Mouse (Mus musculus) heart, postnatal 0 days (tissue): ENCODE results near the gene Hist2h3c1. TPM values are rescaled to one million over a fixed set of nuclear protein-coding genes. Genes with fewer than 3 reads are reported as not detected.
A peak's percentile ranks its signal among the peaks of the same experiment; 100 is the strongest.
"Not testable (repeated sequence)": the region's sequence is repeated elsewhere in the genome, so short reads cannot be mapped to it uniquely, and the experiment has no call there.

Experiments used
- ATAC-seq: fragments of 200-750 bp; cut with Nextera tagmentation; 2 replicates; pipeline ENCODE4 v1.8.0; 2017; ENCODE audit warnings: low read depth, moderate number of reproducible peaks, moderate library complexity; ENCODE audit not compliant: insufficient read depth
- DNase-seq: peaks from one replicate; pipeline ENCODE4 v3.0.0-alpha.2; 2016; ENCODE audit warnings: low spot score
- H3K27ac ChIP-seq: fragments of 300-500 bp; sonication (generic); 2 replicates; pipeline ENCODE4 v1.5.1; 2014; ENCODE audit warnings: low read depth, mild to moderate bottlenecking
- H3K27me3 ChIP-seq: fragments of 300-500 bp; sonication (generic); 2 replicates; pipeline ENCODE4 v1.6.1; 2014; ENCODE audit warnings: low read length, mixed read lengths; ENCODE audit not compliant: control insufficient read depth, insufficient read depth
- H3K36me3 ChIP-seq: fragments of 300-500 bp; sonication (generic); replicated peaks from 2 replicates; pipeline ENCODE4 v1.6.1; 2014; ENCODE audit warnings: low read length, mixed read lengths; ENCODE audit not compliant: control insufficient read depth, insufficient read depth
- H3K4me1 ChIP-seq: fragments of 300-500 bp; sonication (generic); 2 replicates; pipeline ENCODE4 v1.6.1; 2014; ENCODE audit warnings: antibody characterized with exemption; ENCODE audit not compliant: control insufficient read depth, insufficient read depth
- H3K4me2 ChIP-seq: fragments of 300-500 bp; sonication (generic); 2 replicates; pipeline ENCODE4 v1.6.1; 2014; ENCODE audit warnings: low read depth, mild to moderate bottlenecking, low read length, moderate library complexity
- H3K4me3 ChIP-seq: fragments of 300-500 bp; sonication (generic); 2 replicates; pipeline ENCODE4 v1.5.1; 2014; ENCODE audit warnings: low read depth, low read length
- H3K9ac ChIP-seq: fragments of 300-500 bp; sonication (generic); replicated peaks from 2 replicates; pipeline ENCODE4 v1.6.1; 2014; ENCODE audit warnings: low read depth, low read length, mixed read lengths
- H3K9me3 ChIP-seq: fragments of 300-500 bp; sonication (generic); replicated peaks from 2 replicates; pipeline ENCODE4 v1.6.1; 2016; ENCODE audit warnings: low read length; ENCODE audit not compliant: control insufficient read depth
- CTCF ChIP-seq: IDR thresholded peaks from 2 replicates; pipeline ENCODE4 v1.5.1; 2016; ENCODE audit warnings: antibody characterized with exemption, control low read depth, low read depth
- EP300 ChIP-seq: IDR thresholded peaks from 2 replicates; pipeline ENCODE4 v1.6.1; 2016; ENCODE audit warnings: antibody characterized with exemption, low read depth
- WGBS: fragments of 180-500 bp; shearing (Covaris S2); extraction: QIAGEN DNeasy Blood & Tissue Kit; methylation state at CpG from one replicate; pipeline ENCODE4 v1.1.7; 2014; 5-methylcytosine and 5-hydroxymethylcytosine counted together
- polyA plus RNA-seq: library from polyadenylated mRNA; unstranded; fragments of >200 nt; fragmentation: Nextera tagmentation; extraction: Ambion mirVana; gene quantifications from 2 replicates; pipeline ENCODE4 v1.2.1, GENCODE M21; 2015
- total RNA-seq: library from RNA; depleted of rRNA; stranded (reverse); fragments of >200 nt; gene quantifications from 2 replicates; pipeline ENCODE4 v1.2.3, GENCODE M21; 2014; ENCODE audit warnings: low replicate concordance; rRNA removed

Gene Hist2h3c1
- total RNA-seq (not detected in 2 replicates), polyA plus RNA-seq (0.19 and 0.41 TPM in 2 replicates)

GRCm38 (mm10) chr3:96246427-96246856, at the start of gene Hist2h3c1:
Hist2h3c1 (plus strand) TSS chr3:96246685.
- WGBS: 0% methylated on average over 12 of the region's 47 CpGs
- not testable (repeated sequence) for H3K9me3 ChIP-seq, DNase-seq, H3K36me3 ChIP-seq, H3K27me3 ChIP-seq
- H3K4me3 ChIP-seq: peak within 1 kb of the TSS; percentile 44
- H3K4me2 ChIP-seq: peak within 1 kb of the TSS; percentile 59
- ATAC-seq: peak; percentile 91
- H3K9ac ChIP-seq: peak within 1 kb of the TSS; percentile 64
- peaks cover 38% of the 10 kb centered on the region for H3K4me1 ChIP-seq
- H3K27ac ChIP-seq: peak within 1 kb of the TSS; percentile 84

GRCm38 (mm10) chr3:96197129-96197749, 49.2 kb upstream of the Hist2h3c1 start:
- Histone ChIP-seq H3K27me3 (no peaks in the 10 kb centered on the region), H3K9me3 (no peaks in the 10 kb centered on the region), H3K27ac (peak overlapping the region; percentile 79), H3K4me1 (peaks cover 13% of the 10 kb centered on the region), H3K36me3 (peaks cover 12% of the 10 kb centered on the region; the same call in 1 of the 2 replicates), H3K9ac (peak overlapping the region; percentile 45), H3K4me2 (peak overlapping the region; percentile 65), H3K4me3 (peak overlapping the region; percentile 48)
- ATAC-seq (peak; percentile 91), DNase-seq (peak; percentile 92)
- under 1% methylated on average over 50 of the region's 50 CpGs for WGBS
- no peak for TF ChIP-seq CTCF

- ATAC-seq (no peak), DNase-seq (no peak)
- Histone ChIP-seq H3K27ac (no peak overlapping the region; the same call in 1 of the 2 replicates), H3K4me1 (peaks cover 13% of the 10 kb centered on the region), H3K4me2 (peak overlapping the region; percentile 65), H3K9me3 (no peaks in the 10 kb centered on the region), H3K36me3 (peaks cover 9% of the 10 kb centered on the region; the same call in 1 of the 2 replicates), H3K9ac (no peak overlapping the region), H3K4me3 (peak overlapping the region; percentile 48; the same call in 1 of the 2 replicates), H3K27me3 (no peaks in the 10 kb centered on the region)
- TF ChIP-seq CTCF (no peak), EP300 (no peak)
- WGBS: 1% methylated on average over 6 of the region's 6 CpGs
Observed at GRCm38 (mm10) chr3:96198181-96198580, 48.3 kb upstream of the Hist2h3c1 start.

- WGBS: 26% methylated on average over 6 of the region's 8 CpGs
- not testable (repeated sequence) for H3K4me2 ChIP-seq
Observed at GRCm38 (mm10) chr3:96198601-96199251, 47.8 kb upstream of the Hist2h3c1 start.

GRCm38 (mm10) chr3:96199731-96200130, 46.8 kb upstream of the Hist2h3c1 start:
- H3K36me3 ChIP-seq: no peaks in the 10 kb centered on the region
- peaks cover 13% of the 10 kb centered on the region for H3K4me1 ChIP-seq
- H3K4me3 ChIP-seq: no peak overlapping the region
- ATAC-seq: no peak
- no peak for TF ChIP-seq CTCF
- no peak for TF ChIP-seq EP300
- H3K27me3 ChIP-seq: no peaks in the 10 kb centered on the region
- no peak for DNase-seq
- no peak overlapping the region for H3K27ac ChIP-seq
- no peaks in the 10 kb centered on the region for H3K9me3 ChIP-seq
- H3K9ac ChIP-seq: no peak overlapping the region
- no peak overlapping the region for H3K4me2 ChIP-seq
- 28% methylated on average over 2 of the region's 2 CpGs for WGBS

More at GRCm38 (mm10) chr3:96198601-96199251, 47.8 kb upstream of the Hist2h3c1 start:
- not testable (repeated sequence) for H3K9me3 ChIP-seq, H3K4me3 ChIP-seq, DNase-seq, ATAC-seq, H3K27me3 ChIP-seq, H3K27ac ChIP-seq, H3K9ac ChIP-seq, H3K36me3 ChIP-seq
- H3K4me1 ChIP-seq: peaks cover 13% of the 10 kb centered on the region
